Mouse (Mus musculus) myocyte (in vitro differentiated cells): Measurements from ENCODE around the gene 4930550C14Rik. TPM values are rescaled to one million over a fixed set of nuclear protein-coding genes. Genes with fewer than 3 reads are reported as not detected.

ENCODE experiments used
- H3K27me3 ChIP-seq: one replicate; pipeline ENCODE4 v1.6.1; 2011; ENCODE audit not compliant: control insufficient read depth, insufficient read depth, insufficient read length
- H3K36me3 ChIP-seq: one replicate; pipeline ENCODE4 v1.6.1; 2011; ENCODE audit not compliant: control insufficient read depth, insufficient read depth
- H3K4me2 ChIP-seq: one replicate; pipeline ENCODE4 v1.6.1; 2011; ENCODE audit warnings: low read depth, control low read depth
- H3K4me3 ChIP-seq: one replicate; pipeline ENCODE4 v1.5.1; 2011; ENCODE audit warnings: mild to moderate bottlenecking, control low read depth, moderate library complexity
- H3K79me2 ChIP-seq: one replicate; pipeline ENCODE4 v1.6.1; 2011; ENCODE audit not compliant: control insufficient read depth, insufficient read depth
- H3ac ChIP-seq: one replicate; pipeline ENCODE4 v1.6.1; 2011; ENCODE audit not compliant: control insufficient read depth, insufficient read length
- CEBPB ChIP-seq: IDR thresholded peaks from 2 replicates; pipeline ENCODE4 v1.6.1; 2011; ENCODE audit warnings: mild to moderate bottlenecking, moderate library complexity; ENCODE audit not compliant: poor library complexity, insufficient read depth, severe bottlenecking
- E2F4 ChIP-seq: IDR thresholded peaks from one replicate; pipeline ENCODE4 v1.6.1; 2011; ENCODE audit warnings: mild to moderate bottlenecking, control low read depth, moderate library complexity; ENCODE audit not compliant: insufficient read depth
- MAX ChIP-seq: IDR thresholded peaks from one replicate; pipeline ENCODE4 v1.6.1; 2011; ENCODE audit warnings: low read depth, mild to moderate bottlenecking, control low read depth
- MYOD1 ChIP-seq, 3 experiments: IDR thresholded peaks; one replicate each; pipeline ENCODE4 v1.6.1; 2011; ENCODE audit warnings: control low read depth in 2 of 3, low read depth in 2 of 3, mild to moderate bottlenecking in 2 of 3, moderate library complexity in 1 of 3; ENCODE audit not compliant: insufficient read length in 2 of 3, control insufficient read depth in 1 of 3
- MYOG ChIP-seq, 3 experiments: IDR thresholded peaks; one replicate each; pipeline ENCODE4 v1.6.1; 2011; ENCODE audit warnings: control low read depth in 2 of 3, low read depth in 2 of 3, mild to moderate bottlenecking in 2 of 3; ENCODE audit not compliant: insufficient read length in 2 of 3, control insufficient read depth in 1 of 3, insufficient read depth in 1 of 3
- POLR2A ChIP-seq: IDR thresholded peaks from one replicate; pipeline ENCODE4 v1.6.1; 2011; ENCODE audit warnings: low read depth, mild to moderate bottlenecking, control low read depth, moderate library complexity; ENCODE audit not compliant: insufficient read length
- POLR2AphosphoS2 ChIP-seq: IDR thresholded peaks from one replicate; pipeline ENCODE4 v1.6.1; 2011; ENCODE audit warnings: low read depth, control low read depth; ENCODE audit not compliant: insufficient read length
- REST ChIP-seq: IDR thresholded peaks from one replicate; pipeline ENCODE4 v1.6.1; 2011; ENCODE audit warnings: mild to moderate bottlenecking, control low read depth, moderate library complexity; ENCODE audit not compliant: insufficient read depth, insufficient read length
- SRF ChIP-seq: IDR thresholded peaks from one replicate; pipeline ENCODE4 v1.6.1; 2011; ENCODE audit warnings: low read depth; ENCODE audit not compliant: control insufficient read depth, insufficient read length
- TCF12 ChIP-seq: IDR thresholded peaks from one replicate; pipeline ENCODE4 v1.6.1; 2011; ENCODE audit warnings: mild to moderate bottlenecking, control low read depth; ENCODE audit not compliant: poor library complexity, insufficient read depth, severe bottlenecking
- TCF3 ChIP-seq: IDR thresholded peaks from one replicate; pipeline ENCODE4 v1.6.1; 2011; ENCODE audit warnings: low read depth, control low read depth; ENCODE audit not compliant: insufficient read length
- USF1 ChIP-seq: IDR thresholded peaks from one replicate; pipeline ENCODE4 v1.6.1; 2011; ENCODE audit warnings: low read depth, mild to moderate bottlenecking, control low read depth, moderate library complexity
- polyA plus RNA-seq: library from polyadenylated mRNA; unstranded; fragments of >200 nt; fragmentation: generic; extraction: Trizol; gene quantifications from one replicate; pipeline ENCODE4 v1.2.1, GENCODE M21; 2012; ENCODE audit warnings: missing spikeins

The 4930550C14Rik gene
- polyA plus RNA-seq, 1 experiment: 0.59 TPM

DNA sequence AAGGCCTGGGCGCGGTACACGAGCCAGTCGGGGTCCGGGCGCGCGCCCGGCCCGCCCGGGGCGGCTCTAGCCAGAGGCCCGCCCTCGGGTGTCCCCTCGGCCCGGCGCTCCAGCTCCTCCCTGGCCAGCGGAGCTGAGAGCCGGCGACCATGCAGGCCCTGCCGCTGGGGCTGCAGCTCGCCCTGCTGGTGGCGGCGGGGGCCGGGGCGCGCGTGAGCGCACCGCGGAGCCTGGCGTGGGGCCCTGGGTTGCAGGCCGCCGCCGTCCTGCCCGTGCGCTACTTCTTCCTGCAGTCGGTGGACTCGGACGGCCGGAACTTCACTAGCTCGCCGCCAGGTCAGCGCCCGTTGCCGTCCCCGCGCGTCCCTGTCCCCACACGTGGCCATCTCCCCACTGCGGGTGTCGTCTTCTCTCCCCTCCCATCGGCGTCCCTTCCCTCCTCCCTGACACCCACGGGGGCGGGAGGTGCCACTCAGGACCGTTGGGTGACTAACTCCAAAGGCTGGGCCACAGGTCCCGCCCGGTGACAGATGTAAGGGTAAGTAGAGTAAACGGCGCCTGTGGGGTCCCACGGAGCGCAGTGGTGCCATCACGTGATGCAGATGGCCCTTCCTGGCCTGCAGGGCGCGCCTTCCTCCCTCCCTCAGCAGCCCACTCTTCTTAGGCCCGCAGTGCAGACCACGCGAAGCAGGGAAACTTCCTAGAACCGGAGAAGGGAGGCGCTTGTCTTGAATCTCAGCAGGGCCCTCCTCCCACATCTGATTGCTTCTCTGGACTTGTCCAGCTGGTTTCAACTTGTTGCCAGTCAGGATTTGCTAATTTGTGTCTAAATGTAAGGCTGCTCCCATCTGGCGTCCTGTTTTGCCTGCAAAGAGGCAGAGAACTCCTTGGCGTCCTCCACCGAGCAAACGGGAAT is 17.9 kb upstream of the 4930550C14Rik start, which contains the start of gene Kdelc2:
TSS of gene Kdelc2 (plus strand) at position 75 of the 916 bp plus-strand sequence.
- TF ChIP-seq POLR2AphosphoS2 (peak; percentile 51), MYOG (IDR thresholded peaks at IDR 0.05; ENCODE audit: control insufficient read depth in 1 of 3, insufficient read depth in 1 of 3, insufficient read length in 2 of 3, low read depth in 2 of 3) (no peak), USF1 (peak; percentile 92), MYOD1 (IDR thresholded peaks at IDR 0.05; ENCODE audit: control insufficient read depth in 1 of 3, insufficient read length in 2 of 3, low read depth in 2 of 3) (peak in 1 of 3 experiments; percentile 36), POLR2A (peak; percentile 73)
- H3K4me3 ChIP-seq: peak within 1 kb of the TSS; percentile 53
- no peaks in the 10 kb centered on the region for H3K27me3 ChIP-seq
- H3K36me3 ChIP-seq: no peaks in the 10 kb centered on the region
- peak within 1 kb of the TSS; percentile 84 for H3K4me2 ChIP-seq
- H3K79me2 ChIP-seq: peaks cover 4% of the 10 kb centered on the region
- H3ac ChIP-seq: peak within 1 kb of the TSS; percentile 86

GRCm38 (mm10) chr9:53384873-53385272 is 17.3 kb upstream of the 4930550C14Rik start:
- peak overlapping the region; percentile 86 for H3ac ChIP-seq
- TF ChIP-seq TCF3: no peak
- TF ChIP-seq SRF: no peak
- no peak for TF ChIP-seq USF1
- TF ChIP-seq CEBPB: no peak
- TF ChIP-seq E2F4: no peak
- no peak for TF ChIP-seq REST
- TF ChIP-seq POLR2AphosphoS2: no peak
- peak overlapping the region; percentile 53 for H3K4me3 ChIP-seq
- H3K36me3 ChIP-seq: no peaks in the 10 kb centered on the region
- H3K27me3 ChIP-seq: no peaks in the 10 kb centered on the region
- peak overlapping the region; percentile 84 for H3K4me2 ChIP-seq
- peaks cover 4% of the 10 kb centered on the region for H3K79me2 ChIP-seq

DNA sequence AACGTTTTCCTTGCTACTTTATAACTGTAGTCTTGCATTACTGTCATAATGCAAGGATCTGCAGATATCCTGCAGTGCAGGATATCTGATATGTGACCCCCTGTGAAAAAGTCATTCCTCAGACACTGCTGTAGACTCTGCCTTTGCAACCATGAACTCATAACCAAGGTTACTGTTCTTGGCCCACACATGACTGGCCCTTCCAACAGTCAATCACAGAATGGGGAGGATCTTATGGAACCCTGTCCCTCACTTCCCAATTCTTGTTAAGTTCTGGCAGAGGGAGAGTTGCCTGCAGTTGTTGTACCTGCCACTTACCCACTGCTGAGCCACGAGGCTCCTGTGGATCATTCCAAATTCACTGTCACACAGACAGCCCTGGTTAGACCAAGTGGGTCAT is 14.7 kb upstream of the 4930550C14Rik start:
- H3K4me2 ChIP-seq: no peak overlapping the region
- TF ChIP-seq MYOD1 (IDR thresholded peaks at IDR 0.05; ENCODE audit: control insufficient read depth in 1 of 3, insufficient read length in 2 of 3, low read depth in 2 of 3) (no peak), TCF3 (no peak), SRF (no peak), REST (no peak), USF1 (no peak), TCF12 (no peak), MYOG (IDR thresholded peaks at IDR 0.05; ENCODE audit: control insufficient read depth in 1 of 3, insufficient read depth in 1 of 3, insufficient read length in 2 of 3, low read depth in 2 of 3) (no peak), POLR2A (no peak), CEBPB (no peak), POLR2AphosphoS2 (no peak), MAX (no peak)
- no peak overlapping the region for H3ac ChIP-seq
- H3K36me3 ChIP-seq: peaks cover 5% of the 10 kb centered on the region
- H3K27me3 ChIP-seq: no peaks in the 10 kb centered on the region
- no peak overlapping the region for H3K4me3 ChIP-seq
- H3K79me2 ChIP-seq: peaks cover 4% of the 10 kb centered on the region

- Histone ChIP-seq H3K27me3 (no peaks in the 10 kb centered on the region), H3K4me2 (no peak overlapping the region), H3K4me3 (no peak overlapping the region), H3K79me2 (peaks cover 4% of the 10 kb centered on the region), H3K36me3 (peaks cover 7% of the 10 kb centered on the region), H3ac (no peak overlapping the region)
- TF ChIP-seq E2F4 (no peak), MYOD1 (IDR thresholded peaks at IDR 0.05; ENCODE audit: control insufficient read depth in 1 of 3, insufficient read length in 2 of 3, low read depth in 2 of 3) (no peak), POLR2A (no peak), SRF (no peak), USF1 (no peak), TCF12 (no peak), MAX (no peak), TCF3 (no peak), REST (no peak), POLR2AphosphoS2 (no peak), CEBPB (no peak), MYOG (IDR thresholded peaks at IDR 0.05; ENCODE audit: control insufficient read depth in 1 of 3, insufficient read depth in 1 of 3, insufficient read length in 2 of 3, low read depth in 2 of 3) (no peak)
Observed at GRCm38 (mm10) chr9:53389109-53389508, 13.0 kb upstream of the 4930550C14Rik start.

DNA sequence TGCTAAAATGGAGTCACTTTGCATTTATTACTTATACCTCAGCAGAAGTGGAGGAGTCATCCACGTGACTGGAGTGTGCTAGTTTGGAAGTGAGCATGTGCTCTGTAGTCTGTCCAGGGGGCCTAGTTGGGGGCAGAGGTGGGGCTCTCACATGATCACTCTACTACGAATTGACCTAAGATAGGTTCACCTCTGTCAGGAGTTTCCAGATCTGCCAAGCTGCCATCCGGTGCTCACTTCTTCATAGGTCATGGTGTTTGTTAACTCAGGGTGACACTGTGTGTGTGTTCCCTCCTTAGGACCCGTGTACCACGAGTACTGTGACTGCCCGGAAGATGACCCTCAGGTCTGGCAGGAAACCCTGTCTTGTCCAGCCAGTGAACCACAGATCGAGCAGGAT is 12.0 kb upstream of the 4930550C14Rik start:
- Histone ChIP-seq H3K4me3 (no peak overlapping the region), H3K27me3 (no peaks in the 10 kb centered on the region), H3K36me3 (peaks cover 7% of the 10 kb centered on the region), H3ac (no peak overlapping the region), H3K79me2 (peaks cover 4% of the 10 kb centered on the region), H3K4me2 (no peak overlapping the region)
- TF ChIP-seq MYOG (IDR thresholded peaks at IDR 0.05; ENCODE audit: control insufficient read depth in 1 of 3, insufficient read depth in 1 of 3, insufficient read length in 2 of 3, low read depth in 2 of 3) (no peak), MYOD1 (IDR thresholded peaks at IDR 0.05; ENCODE audit: control insufficient read depth in 1 of 3, insufficient read length in 2 of 3, low read depth in 2 of 3) (no peak), SRF (no peak), MAX (no peak), POLR2A (no peak)
